Mouse (Mus musculus) gastrocnemius, postnatal 36 days (tissue): Measurements from ENCODE around the gene Tsc2. TPM values are rescaled to one million over a fixed set of nuclear protein-coding genes. Genes with fewer than 3 reads are reported as not detected.
"Not testable (repeated sequence)": the region's sequence is repeated elsewhere in the genome, so short reads cannot be mapped to it uniquely, and the experiment has no call there.

ENCODE experiments used
- DNase-seq, 2 experiments: peaks; one replicate each; pipeline ENCODE4 v3.0.0; 2022
- intact Hi-C: fragments of 180-260 bp; cut with DNase I; formaldehyde crosslinking; loops from one replicate; pipeline ENCODE4 v1.15.1; 2025
- long read RNA-seq, 2 experiments: library from polyadenylated mRNA; stranded (forward); transcript quantifications; one replicate each; pipeline ENCODE4 v2.0.0; 2021
- total RNA-seq, 2 experiments: library from RNA; stranded (reverse); gene quantifications; 2 replicates each; pipeline ENCODE4 v1.2.3; 2021

Tsc2 gene
- total RNA-seq, result 10 to 100 TPM; 74.9 to 76.8 TPM
- long read RNA-seq, experiment 1, full-length matches to known transcripts, result 2 of 31 reads
- long read RNA-seq, experiment 1, partial matches to known transcripts, result 17 of 31 reads
- long read RNA-seq, experiment 1, other reads (novel, unspliced or antisense), result 12 of 31 reads
- long read RNA-seq, experiment 2, full-length matches to known transcripts, result 4 of 43 reads
- long read RNA-seq, experiment 2, partial matches to known transcripts, result 31 of 43 reads
- long read RNA-seq, experiment 2, other reads (novel, unspliced or antisense), result 8 of 43 reads

DNA sequence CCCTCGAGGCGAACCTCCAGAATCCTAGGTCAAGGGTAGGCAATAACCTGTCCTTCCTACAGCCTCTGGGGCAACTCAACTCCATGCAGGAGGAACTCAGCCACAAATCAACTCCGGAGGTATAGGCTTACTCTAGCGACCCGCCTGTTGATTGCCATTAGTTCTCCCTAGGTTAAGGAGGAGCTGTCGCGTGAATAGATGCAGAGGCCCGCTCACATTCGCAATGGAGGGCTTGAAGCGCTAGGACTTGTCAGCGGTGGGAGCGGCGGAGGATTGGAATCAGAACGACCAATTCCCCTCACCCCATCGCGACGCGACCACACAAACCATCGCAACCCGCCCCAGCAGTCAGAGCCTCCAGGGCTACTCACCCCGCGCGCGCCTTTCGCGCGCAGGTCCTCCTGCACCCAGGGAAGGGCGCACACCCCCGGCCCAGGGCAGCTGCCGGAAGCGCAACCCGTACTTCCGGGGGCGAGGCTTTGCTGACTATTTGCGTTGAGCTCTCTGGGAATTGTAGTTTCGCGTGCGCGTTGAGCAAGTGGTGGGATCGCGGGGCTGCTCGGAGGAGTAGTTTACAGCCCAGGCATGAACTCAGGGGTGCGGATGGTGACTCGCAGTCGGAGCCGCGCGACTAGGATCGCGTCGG lies at the start of gene Tsc2, which contains the start of gene Nthl1:
Gene Tsc2, minus strand, starts transcription at position 464 of the 646 bp plus-strand sequence.
Gene Nthl1, plus strand, starts transcription at position 514 of the 646 bp plus-strand sequence.
- intact Hi-C loops, result no loop called here
- DNase-seq, result peak; percentile 73 to 77

DNA sequence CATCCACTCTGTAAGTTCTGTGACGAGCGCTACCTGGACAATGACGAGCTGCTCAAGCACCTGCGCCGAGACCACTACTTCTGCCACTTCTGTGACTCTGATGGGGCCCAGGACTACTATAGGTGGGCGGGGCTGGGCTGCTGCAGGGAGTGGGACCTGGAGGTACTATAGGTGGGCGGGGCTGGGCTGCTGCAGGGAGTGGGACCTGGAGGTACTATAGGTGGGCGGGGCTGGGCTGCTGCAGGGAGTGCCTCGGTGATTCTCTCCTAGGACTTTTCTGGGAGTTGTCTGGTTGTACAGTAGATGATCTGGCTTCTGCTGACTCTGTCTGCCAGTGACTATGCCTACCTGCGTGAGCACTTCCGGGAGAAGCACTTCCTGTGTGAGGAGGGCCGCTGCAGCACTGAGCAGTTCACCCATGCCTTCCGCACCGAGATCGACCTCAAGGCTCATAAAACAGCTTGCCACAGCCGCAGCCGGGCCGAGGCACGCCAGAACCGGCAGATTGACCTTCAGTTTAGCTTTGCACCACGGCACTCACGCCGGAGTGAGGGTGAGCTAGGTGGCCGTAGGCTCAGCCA lies 45.2 kb upstream of the Tsc2 start:
- intact Hi-C loops, result no loop called here
- no peak for DNase-seq

DNA sequence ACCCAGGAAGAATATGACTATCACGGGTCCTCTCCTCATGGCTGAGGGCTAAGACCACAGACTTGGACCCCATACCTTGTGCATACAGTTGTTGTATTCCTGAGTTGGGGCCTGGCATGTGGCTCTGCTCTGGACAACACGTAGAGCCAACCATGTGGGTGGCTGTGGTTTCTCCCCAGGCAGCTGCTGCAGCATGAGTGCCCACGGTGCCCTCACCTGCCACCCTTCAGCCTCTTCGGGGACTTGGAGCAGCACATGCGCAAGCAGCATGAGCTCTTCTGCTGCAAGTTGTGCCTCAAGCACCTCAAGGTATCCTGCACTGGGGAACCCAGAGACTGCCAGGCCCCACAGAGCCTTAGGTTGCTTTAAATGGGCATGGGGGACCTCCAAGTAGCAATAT lies 44.4 kb upstream of the Tsc2 start:
- DNase-seq, result no peak
- intact Hi-C loops, result no loop called here

DNA sequence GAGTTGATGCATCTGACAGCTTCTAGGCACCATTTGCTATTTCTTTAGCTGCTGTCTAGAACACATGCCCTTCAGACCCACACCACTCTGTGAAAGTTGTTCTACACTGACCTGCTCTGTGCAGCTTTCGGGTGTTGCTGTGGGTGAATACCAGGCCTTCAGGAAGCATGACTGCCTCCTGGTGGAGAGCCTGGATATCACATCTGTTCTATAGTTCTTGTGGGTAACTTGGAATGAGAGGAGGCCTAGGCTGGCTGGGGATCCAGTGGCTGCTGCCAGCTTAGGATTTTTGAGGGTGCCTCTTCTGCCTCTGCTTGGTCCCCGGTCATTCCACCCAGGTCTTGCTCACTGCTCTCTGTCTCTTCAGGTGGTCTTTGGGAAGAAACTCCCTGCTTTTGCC lies 43.8 kb upstream of the Tsc2 start:
- peak in 1 of 2 experiments; percentile 50 for DNase-seq
- intact Hi-C loops, result no loop called here

DNA sequence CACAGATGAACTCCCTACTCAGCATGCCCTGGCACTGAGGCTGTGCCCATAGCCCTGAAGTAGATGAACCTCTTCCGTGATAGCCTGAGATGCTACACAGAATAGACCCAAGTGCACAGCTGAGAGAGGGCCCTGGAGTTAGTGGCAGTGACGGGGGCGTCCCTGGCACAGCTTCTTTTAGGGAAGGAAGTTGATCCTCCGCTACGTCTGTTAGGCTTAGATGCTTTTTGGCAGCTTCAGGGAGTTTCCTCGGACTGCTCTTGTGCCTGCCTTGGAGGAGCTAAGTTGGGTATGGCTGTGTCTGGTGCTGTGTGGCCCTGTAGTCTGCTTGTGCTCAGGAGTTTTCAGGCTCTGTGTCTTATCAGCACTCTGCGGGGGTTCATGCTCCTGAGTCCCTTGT lies 41.8 kb upstream of the Tsc2 start:
- intact Hi-C loops, result no loop called here
- DNase-seq, result no peak

DNA sequence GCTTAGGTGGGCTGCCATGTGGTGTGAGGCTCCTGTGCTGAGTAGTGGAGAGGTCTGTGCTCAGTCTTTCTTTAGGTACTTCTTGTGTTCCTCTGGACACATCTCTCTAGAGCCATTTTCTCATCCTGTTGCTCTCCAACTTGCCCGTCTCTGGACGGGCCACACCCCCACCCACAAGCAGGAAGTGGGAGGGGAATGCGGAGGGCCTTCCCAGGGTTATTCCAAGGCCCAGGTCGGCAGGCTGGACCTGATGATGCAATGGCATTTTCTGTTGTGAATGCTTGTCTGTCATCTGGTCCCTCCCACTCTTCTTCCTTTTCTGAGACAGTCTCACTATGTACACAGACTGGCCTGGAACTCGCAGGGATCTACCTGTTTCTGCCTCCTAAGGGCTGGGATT lies 39.7 kb upstream of the Tsc2 start:
- no peak for DNase-seq
- intact Hi-C loops, result no loop called here

DNA sequence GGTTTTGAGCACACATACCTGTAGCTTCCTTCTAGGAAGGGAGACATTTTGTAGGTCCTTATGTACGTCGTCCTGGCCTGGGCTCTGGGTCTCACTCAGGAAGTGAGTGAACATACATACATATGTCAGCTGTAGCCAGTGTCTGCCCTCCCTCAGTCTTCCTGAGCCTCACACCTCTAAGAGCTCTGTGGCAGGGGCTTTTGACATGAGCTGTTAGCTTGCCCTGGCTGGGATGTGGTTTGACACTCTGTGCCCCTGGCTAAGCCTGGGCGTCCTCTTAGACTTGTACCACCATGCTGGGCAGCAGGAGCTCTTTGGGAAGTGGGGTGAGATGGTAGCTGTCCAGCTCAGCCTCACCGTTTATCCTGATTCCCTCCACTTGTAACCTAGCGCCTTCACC lies 38.9 kb upstream of the Tsc2 start:
- intact Hi-C loops, result no loop called here
- DNase-seq, result no peak

DNA sequence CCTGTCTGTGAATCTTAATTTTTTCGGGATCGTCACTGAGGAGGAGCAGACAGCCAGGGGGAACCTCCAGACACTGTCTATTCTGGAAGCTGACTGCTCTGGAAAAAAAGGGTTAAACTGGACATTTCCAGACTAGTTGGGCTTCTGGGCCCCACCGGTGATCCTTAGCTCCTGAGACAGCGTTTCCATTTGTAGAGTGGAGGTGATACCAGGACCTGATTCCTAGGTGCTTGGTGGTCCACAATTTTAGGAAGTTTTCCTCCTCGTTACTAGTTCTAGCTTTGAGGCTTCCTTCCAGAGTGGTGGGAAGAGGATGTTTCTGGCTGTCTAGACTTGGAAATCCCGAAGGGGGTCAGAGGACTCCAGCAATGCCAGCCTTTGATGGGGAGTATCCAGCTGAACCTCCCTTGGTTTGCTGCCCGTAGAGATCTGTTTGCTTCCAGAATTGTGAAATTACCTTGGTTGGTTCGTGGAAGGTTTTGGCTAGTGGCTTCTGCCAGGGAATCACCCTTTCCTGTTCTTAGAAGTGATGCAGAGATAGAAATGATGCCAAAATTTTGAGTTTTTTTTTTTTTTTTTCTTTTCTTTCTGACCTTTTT lies 37.9 kb upstream of the Tsc2 start:
- intact Hi-C loops, result no loop called here
- no peak for DNase-seq

DNA sequence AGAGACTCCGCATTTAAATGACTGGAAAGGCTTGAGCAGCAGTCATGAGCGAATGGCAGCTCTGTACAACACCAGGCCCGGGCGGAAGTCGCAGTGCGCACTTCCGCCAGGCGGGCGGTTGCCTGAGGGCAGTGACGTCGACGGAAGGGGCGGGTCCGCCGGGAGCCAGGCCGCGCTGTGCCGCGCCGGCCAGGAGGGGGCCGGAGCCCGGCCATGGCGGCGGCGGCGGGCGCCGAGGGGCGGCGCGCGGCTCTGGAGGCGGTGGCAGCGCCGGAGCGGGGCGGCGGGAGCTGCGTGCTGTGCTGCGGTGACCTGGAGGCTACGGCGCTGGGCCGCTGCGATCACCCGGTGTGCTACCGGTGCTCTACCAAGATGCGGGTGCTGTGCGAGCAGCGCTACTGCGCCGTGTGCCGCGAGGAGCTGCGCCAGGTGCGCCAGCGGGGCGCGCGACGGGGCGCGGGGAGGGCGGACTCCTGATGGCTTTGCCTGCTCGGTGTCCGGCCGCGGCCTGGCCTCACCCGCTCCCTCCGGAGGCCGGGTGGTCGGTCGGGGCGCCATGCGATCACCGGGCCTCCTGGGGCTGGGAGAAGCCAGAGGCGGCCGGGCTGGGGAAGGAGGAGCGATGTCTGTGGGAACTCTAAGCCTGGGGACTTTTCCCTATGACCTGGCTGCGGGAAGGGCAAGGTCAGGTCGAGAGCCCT lies 37.3 kb upstream of the Tsc2 start, which contains the start of gene Zfp598:
Gene Zfp598, plus strand, starts transcription at position 143 of the 701 bp plus-strand sequence.
- DNase-seq, result peak; percentile 90 to 92
- intact Hi-C loops, result no loop called here

DNA sequence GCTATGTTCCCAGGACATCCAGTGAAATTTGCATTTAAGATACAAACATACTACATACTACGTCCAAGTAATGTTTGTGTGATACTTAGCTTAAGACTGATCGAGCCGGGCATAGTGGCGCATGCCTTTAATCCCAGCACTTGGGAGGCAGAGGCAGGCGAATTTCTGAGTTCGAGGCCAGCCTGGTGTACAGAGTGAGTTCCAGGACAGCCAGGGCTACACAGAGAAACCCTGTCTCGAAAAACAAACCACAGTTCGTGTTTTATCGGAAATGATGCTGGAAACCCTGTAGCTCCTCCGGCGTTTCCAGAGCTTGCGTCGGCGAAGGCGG lies 36.7 kb upstream of the Tsc2 start:
- DNase-seq, intact Hi-C loops: not testable (repeated sequence)

DNA sequence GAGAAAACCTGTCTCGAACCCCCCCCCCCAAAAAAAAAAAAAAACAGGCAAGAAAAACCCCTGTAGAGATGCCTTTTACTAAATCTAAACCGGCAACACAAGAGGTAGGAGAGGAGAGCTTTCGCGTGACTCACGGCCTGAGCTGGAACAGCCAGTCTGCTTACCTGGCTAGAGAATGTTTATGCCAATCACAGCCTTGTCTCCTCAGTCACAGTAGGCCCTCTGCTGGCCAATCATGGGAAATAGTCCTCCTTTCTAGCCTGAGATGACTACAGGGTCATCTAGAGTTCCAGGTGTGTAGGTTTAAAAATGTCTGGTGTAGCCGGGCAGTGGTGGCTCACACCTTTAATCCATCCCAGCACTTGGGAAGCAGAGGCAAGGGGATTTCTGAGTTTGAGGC lies 35.0 kb upstream of the Tsc2 start:
- peak in 1 of 2 experiments; percentile 34 for DNase-seq
- intact Hi-C loops, result no loop called here

DNA sequence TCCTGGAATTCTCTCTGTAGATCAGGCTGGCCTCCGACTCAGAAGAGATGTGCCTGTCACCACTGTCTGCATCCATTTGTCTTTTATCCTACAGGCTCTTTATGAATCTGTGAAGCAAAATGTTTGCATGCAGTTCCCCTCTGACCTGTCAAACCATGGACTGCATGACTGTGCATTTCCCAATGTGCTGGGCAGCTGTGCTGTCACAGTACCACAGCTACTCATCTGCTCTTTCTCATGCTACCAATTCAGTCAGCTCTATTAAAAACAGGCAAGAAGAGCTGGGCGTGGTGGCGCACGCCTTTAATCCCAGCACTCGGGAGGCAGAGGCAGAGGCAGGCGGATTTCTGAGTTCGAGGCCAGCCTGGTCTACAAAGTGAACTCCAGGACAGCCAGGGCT lies 34.6 kb upstream of the Tsc2 start:
- intact Hi-C loops, DNase-seq: not testable (repeated sequence)

DNA sequence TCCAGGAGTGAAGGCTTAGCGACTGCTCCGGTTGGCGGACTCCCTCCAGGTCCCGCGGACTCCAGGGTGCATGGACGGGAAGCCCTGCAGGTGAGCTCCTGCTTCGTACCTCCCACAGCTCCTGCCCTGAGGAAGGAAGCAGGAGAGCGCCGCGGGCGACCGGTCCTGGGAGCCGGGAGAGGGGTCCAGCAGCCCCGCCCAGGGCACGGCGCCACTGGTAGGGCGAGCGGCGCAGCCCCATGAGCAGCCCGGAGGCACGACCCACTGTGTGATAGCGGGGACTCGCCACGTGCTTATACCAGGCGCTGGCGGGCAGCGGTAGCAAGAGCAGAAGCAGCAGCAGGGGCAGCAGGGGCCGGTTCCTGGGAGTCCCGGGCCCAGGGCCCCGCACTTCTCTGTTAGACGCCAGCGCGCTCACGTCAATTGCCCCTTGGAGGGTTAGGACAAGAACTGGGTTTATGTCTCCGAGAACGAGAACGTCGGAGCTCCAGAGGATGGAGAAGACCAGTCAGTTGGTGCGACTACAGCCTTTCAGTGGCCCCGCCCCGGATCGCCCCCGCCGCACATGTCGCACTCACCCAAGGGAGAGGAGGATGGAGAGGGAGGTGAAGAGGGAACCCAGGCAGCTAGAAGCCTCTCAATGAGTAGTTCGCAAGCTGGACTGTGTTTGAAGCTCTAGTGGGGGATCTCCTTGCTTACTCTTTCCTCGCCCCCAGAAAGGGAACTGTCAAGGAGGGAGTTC lies 25.8 kb upstream of the Tsc2 start, which contains the start of gene Npw:
Gene Npw, minus strand, starts transcription at position 441 of the 742 bp plus-strand sequence.
- intact Hi-C loops, result loop anchor here (5.0 kb wide), 1 partner anchor 126 kb away; the partner anchor contains the start of gene Rab26

DNA sequence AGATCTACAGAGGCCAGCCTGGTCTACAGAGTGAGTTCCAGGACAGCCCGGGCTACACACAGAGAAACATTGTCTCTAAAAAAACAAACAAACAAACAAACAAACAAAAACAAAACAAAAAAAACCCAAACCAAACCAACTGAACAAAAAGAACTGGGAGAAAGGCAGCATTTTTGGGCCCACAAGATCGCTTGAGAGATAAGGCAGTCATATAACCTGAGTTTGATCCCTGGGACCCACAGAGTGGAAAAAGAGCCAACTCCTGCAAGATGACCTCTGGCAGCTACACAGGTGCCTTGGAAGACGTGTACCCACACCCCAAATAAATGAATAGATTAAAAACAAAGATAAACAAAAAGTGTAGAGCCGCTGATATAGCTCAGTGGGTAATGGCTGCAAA lies 22.5 kb upstream of the Tsc2 start:
- no peak for DNase-seq
- intact Hi-C loops, result loop anchor here (5.0 kb wide), 1 partner anchor 123 kb away; the partner anchor contains the start of gene Rab26

More for the DNA sequence above, 25.8 kb upstream of the Tsc2 start, which contains the start of gene Npw:
- no peak for DNase-seq

DNA sequence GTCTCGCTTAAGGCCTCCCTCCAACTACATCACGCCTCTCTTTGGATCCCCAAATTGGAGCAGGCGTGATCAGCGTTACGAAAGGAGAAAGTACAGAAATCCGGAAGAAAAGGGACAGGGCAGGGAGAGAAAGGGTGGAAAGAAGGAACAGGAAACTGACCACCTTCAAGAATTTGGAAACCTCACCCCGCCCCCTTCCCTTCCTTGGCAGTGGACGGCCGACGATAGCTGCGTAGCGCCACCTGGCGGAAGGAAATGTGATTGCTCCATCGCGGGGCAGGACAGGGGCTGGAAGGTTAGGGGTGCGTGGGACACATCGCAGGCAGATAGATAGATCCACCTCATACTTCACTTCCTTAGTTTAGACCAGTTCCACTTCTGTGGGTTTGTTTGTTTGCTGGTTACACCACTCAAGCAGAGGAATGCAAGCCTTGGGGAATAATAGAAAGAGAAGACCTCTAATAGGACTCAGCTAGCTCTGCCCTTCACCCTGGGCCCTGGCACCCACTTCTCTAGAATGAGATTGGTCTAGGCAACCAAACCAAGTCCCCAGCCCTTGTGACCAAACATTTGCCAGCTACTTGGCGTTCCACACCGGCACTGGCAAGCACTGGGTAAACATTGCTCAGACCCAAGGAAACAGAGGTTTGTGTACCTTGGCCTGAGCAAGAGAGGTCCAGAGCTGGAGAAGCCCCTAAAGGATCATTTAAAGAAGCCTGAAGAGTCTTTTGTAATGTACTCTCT lies 21.7 kb upstream of the Tsc2 start:
- peak; percentile 58 to 59 for DNase-seq
- intact Hi-C loops, result no loop called here

DNA sequence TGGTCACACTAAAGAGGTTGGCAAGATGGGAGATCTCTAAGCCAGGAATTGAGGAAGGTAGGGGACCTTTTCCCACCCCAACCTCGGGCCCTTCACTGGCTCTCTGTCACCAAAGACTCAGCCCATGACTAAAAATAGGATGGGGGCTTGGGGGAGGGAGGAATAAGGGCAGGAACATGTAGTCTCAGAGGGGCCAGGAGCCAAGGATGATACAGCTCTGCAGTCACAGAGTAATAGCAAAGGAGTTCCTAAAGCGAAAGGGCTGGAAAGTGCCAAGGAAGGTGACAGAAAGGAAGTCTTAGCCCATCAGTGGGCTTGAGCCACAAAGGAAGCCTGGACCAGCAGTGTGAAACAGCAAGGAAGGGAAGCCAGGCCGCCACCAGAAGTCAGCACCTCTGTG lies 19.4 kb upstream of the Tsc2 start:
- intact Hi-C loops, result loop anchor here (2.0 kb wide), 1 partner anchor 23 kb away; no protein-coding TSS in a partner anchor
- DNase-seq, result no peak

DNA sequence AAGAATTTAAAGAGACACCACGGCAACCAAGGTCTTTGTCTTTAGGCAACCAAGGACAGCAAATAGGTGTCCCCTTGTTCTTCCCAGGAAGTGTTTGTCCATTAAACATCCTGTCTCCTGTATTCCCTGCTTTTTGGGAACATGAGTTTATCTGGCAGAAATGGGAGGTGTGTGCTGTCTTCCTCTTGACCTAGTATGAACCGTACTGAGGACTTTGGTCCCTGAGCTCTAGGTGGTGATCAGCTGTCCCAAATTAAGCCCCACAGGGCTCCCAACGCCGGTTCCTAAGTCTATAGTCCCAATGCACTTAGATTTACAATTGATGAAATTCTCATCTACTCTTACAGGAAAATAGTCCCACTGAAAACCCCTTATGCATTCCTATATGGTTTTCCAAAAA lies 18.3 kb upstream of the Tsc2 start:
- intact Hi-C loops, result loop anchor here (2.0 kb wide), 1 partner anchor 22 kb away; no protein-coding TSS in a partner anchor

DNA sequence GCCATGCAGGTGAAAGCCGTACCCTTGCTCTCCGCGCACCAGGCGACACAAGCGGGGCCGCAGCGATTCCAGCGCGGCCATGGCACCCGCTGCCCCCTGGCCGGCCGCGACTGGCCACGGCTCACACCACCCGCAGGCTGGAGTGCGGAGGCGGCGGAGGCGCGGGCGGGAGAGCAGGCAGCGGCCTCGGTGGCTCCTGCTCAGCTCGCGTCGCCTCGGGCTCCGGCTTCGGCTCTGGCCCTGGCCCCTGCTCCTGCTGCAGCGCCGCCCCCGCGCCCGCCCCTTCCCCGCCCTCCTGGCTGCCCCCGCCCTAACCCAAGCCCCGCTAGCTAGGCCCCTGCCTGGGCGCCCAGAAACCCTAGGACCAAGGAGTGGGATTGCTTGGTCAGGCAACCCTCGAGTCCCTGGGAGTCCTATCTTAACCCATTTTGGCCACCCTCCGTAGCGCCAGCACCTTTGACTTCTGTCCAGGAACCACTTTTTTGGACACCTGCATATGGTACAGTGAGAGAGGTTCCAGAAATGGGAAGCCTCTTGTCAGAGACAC lies 17.7 kb upstream of the Tsc2 start, which contains the start of gene Slc9a3r2:
Gene Slc9a3r2, minus strand, starts transcription at position 258 of the 547 bp plus-strand sequence.
- peak in 1 of 2 experiments; percentile 40 for DNase-seq
- intact Hi-C loops, result loop anchor here (2.0 kb wide), 1 partner anchor 21 kb away; no protein-coding TSS in a partner anchor

More for the DNA sequence above, 18.3 kb upstream of the Tsc2 start:
- DNase-seq, result no peak
